Mouse (Mus musculus): ENCODE measurements around the gene Cd47. TPM values are rescaled to one million over a fixed set of nuclear protein-coding genes. Genes with fewer than 3 reads are reported as not detected.

Gene Cd47
- total RNA-seq, 2 experiments from 2014 or later, result 79.4 to 84.7 TPM

DNA sequence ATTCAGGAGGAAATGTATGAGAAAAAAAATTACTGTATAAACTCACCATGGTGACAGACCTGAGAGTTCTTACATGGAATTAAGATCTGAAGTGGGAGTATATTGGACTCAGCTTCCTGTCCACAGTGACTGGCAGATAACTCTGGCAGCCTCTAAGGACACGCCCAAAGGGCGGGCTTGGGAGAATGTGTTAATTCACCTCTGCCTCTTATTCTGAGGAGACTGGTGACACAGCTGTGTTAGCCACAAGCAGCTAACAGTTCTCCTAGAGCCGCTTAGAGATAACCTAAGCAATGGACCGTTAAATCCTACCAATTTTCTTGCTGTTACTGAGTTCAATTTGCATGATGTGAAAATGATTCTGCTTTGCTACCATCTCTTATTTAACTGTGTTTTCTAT lies 107.0 kb downstream of the Cd47 start:
- peak; percentile 70 to 80 for DNase-seq

DNA sequence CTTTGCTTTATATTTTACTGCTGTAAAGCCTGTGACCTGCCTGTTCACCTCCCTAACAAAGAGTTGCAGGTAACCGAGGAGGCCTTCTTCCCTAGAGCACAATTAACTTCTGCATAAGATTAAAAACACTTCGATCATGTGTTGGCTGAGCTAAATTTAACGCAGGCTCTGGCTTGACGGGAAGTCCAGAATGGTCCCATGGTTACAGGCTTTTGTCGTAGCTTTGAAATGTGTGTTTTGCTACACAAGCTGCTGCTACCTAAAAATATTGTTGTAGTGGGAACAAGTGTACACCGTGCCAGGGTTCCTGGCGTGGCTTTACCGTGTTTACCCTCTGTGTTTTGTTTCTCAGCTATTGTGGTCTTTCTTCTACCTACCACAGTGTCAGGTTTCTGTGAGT lies 109.2 kb downstream of the Cd47 start:
- DNase-seq, result peak; percentile 57 to 62

DNA sequence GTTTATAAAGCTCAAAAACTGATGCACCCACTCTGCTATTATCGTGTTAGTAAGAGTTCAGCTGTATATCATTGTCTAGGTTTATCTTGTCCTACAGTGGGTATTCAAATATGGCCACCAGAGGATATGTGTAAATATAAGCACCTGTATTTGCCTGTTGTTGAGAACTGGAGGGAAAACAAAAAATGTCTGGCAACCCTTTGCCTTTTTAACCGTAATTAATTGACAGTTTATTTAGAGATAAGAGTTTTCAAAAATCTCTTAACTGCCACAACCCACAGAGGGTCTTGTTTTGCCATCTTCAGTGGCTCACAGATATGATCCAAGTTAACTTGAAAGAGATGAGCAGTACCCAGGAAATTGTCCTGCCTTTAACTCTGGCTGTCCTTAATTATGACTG lies 113.8 kb downstream of the Cd47 start:
- DNase-seq, result no peak

DNA sequence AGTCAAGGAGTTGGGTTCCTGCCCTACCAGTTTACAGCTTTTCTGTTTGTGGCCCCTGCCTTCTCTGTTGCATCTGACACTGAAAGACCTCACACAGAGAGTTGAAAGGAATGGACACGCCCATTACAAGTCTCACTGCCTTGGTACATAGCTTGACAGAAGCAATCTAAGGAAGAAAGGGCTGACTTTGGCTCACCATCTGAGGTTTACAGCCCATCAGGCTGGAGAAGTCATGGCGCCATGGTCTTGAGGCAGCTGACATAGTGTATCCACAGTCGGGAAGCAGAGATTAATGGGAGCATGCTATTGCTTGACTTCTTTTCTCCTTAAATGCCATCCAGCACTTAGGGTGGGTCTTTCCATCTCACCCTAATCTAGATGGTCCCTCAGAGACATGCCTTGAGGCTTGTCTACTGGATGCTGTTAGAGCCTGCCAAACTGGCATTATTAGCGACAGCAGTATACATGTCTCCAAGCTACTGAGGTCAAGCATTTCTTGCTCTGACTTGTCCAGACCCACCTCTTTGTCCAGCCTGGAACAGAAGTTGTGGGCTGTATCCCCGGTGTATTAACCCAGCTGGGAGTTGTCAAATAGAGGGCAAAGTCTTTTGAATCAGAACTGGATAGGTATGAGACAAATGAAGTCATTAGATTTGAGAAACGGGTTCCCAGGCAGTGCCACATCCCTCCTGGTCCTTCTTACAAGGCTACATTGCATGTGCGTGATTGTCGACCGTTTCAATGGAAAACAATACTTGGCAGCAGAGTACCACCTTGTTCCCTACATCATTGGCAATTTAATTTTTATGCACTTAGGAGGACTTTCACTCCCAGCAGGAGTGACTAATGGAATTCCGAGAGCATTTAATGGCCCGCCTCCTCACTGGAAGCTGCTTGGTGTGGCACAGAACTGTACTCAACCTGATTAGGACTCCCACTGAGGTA lies 115.5 kb downstream of the Cd47 start:
- no peak for DNase-seq

DNA sequence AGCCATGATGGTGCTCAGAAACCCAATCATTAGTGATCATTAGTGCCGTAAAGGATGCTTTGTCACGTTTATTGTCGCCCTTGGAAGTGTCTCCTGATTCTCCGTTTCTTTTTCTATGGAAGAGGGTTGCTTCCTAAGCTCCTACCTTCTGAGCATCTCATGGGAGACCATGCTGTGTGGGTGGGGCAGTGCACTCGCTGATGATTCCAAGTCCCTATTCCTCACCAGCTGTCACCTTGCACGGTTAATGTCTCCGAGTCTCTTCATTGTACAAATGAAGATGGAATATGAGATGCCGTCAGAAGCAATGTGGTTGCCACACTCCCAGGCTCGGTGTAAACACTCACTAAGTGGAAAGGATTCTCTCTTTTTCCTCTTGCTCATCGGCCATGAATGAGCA lies 119.9 kb downstream of the Cd47 start:
- DNase-seq, result no peak

DNA sequence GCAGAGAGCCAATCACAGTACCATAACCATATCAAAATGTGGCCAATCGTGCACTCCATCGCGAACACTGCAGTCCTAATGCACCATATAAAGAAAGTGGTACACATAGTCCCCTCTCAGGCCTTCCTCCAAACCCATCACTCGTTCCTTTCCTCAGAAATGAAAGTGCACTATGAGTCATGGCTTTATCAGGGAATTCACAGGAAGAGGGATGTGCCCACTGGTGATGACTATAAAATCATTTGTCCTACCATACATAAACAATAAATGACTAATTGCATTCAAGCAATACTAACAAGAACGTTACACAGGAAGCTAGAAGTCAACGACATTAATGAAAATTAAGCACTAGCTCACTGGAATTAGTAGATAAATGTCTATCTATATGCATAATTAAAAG lies 121.3 kb downstream of the Cd47 start:
- DNase-seq, result no peak

DNA sequence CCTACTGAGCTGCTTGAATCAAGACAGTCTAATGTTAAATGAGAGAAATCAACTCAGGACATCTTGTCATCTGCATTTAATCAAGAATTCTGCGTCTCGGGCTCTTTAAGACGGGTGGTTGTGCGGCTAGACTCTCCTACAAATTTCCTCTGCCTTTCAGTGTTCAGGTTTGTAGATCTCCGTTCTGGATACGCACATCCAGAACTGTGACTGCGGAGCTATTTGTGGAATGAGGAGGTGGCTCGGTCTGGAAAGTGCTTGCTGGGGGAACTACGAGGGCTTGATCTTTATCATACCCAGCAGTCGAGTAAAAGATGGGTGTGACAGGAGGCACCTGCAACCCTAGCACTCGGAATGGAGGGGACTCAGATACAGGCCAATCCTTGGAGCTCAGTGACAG lies 121.8 kb downstream of the Cd47 start:
- DNase-seq, result no peak

DNA sequence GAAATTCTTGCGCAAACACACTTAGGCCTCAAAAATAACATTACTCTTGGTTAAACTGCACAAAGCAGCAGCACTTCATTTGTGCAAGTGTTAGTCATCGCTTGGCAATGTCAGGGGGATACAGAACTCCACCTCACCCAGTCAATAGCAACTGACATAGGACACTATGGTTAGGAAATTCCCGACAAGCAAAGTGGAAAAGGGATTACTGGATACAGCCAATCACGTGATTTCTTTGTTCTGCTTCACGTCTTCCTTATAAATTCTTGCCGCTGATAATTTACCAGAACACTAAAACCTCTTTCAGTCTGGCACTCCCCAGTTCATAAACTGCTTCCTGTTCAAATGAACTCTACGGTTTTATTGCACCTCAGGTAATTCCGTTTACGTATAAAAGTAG lies 123.4 kb downstream of the Cd47 start:
- peak in 1 of 2 experiments; percentile 51 for DNase-seq

DNA sequence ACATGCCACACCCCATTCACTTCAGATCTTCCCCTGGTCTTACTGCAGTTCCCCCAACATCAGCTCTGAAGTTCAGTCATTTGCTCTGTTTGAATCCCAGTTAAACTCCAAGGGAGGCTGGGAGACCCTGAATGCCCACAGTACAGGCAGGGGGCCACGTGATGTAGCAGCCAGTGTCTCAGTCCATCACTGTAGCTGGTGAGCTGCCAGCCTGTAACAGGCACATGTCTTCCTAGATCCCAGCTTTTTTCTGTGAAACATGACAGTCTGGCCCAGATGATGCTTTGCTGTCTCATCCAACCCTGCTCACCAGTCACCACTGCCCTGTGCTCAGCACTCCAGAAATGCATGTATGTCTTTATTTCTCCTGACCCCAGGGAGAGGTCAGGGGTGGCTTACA lies 124.6 kb downstream of the Cd47 start:
- DNase-seq, result no peak

DNA sequence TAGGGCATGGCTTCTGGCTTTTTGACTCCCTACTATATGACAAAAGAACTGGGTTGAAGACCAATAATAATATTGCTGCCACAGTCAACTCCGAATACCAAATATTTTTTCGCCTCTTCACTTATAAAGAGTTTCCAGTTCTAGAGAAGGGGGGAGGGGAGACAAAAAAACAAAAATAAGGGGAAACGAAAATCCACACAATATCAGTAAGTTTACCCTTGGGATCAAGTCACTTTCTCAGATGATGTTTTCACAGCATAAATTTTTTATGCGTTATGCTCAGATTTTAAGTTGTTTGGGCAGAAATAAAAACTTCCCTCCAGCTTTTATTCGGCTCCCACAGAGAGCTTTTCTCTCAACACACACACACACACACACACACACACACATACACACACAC lies 132.9 kb downstream of the Cd47 start:
- DNase-seq, result no peak

DNA sequence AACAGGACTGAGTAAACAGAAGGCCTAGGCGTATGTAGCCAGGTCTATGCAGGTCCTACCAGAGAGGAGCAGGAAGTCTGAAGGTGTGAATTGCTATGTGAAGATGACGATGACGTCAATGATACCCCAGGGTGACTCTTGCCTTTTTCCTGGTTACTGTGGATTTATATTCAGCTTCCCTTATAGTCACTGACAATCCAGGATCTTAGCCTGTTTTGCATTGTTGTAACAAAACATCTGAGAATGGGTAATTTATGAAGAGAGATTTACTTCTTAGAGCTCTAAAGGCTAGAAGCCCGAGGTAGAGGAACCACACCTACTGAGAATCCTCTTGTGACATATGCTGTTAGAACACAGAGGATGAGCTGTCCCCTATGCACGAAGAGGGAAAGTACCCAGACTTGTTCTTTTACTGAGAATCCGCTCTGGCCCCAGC lies 135.7 kb downstream of the Cd47 start:
- no peak for DNase-seq

DNA sequence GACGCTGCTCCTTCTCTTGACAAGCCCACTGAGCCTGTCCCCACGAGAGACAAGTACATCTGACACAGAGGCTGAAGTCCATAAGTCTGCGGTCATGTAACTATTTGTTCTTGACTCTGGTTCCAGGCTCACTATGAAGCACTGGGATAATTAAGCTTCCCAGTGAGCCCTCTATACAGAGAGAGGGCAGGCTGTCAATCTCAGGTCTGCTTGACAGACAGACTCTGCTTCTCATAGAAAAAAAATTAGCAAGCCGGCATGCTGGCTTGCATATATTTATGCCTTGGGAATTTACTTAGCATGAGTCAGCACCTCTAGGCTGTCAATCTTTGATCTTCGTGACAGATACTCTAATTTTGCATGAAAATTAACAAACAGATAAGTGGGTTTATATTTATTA lies 136.5 kb downstream of the Cd47 start:
- DNase-seq, result no peak

DNA sequence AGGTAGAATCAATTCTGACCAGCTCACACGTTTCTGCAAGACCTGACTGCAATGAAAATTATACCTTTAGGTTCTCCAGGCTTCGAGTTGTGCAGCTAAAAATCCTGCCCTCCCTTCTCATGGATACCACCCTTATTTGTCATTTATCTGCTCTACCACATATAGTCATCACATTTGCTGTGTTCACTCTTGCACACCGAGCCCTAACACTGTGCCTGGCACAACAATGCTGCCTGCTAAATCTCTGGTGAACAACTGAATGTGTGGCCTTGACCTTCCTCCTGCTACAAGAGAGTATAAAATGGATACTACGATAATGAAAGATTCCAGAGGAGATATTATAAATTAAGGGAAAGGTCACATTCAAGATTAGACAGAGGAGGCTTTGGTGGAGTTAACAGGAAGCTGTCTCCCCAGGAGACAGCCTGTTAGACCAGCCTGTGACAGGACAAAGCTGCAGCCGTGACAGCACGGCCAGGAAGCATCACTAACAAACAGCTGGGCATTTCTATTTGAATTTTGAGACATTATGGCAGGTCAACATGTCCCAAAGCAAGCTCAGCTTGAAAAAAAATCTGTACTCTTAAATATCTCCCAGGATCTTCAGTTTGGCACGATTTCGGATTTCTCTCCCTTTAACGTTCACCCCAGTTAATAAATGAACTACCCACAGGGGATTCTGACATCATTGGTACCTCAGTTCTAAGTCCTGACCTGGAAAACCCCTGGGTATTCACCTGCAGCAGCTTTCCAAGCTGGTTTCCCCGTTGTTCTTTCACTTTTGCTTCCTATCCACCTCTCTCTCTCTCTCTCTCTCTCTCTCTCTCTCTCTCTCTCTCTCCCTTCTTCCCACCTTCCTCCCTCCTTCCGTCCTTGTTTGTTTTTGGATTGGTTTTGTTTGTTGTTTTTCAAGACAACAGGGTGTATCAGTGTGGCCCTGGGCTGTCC lies 137.2 kb downstream of the Cd47 start:
- no peak for DNase-seq

DNA sequence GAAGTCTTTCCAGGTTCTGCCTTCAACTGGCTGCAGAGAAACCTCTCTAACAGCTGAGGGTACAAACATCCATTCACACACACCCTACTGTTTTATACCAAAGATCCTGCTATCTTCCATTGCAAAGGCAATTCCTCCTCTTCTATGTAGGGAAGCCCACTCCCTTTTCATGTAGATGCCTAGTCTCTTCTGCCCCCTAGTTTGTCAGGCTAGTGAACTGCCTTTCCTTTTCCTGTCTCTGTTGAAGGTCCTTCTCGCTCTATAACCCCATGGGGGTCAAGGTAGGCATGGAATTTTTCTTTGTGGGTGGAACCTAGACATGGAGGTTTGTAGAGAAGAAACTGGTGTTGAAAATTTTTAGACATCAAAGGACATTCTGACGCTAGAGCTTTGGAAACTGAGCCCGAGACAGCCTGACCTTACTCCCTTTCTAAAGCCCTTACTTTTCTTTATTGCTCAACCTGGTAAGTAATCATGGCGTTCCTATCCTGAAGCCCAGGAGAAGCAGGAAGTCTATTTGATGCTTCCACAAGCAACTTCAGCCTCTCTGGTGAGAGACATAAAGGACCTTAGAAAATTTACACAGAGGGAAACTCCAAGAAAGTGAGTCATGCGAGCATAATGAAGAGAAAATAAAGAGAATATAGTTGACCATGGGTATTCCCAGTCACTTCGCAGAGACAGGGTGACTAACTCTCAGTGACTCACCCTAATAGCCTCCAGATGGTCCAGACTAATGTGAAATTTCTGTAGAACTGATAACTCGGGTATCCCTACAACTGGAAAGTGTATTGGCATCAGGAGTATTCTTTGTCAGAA lies 138.4 kb downstream of the Cd47 start:
- DNase-seq, result no peak

DNA sequence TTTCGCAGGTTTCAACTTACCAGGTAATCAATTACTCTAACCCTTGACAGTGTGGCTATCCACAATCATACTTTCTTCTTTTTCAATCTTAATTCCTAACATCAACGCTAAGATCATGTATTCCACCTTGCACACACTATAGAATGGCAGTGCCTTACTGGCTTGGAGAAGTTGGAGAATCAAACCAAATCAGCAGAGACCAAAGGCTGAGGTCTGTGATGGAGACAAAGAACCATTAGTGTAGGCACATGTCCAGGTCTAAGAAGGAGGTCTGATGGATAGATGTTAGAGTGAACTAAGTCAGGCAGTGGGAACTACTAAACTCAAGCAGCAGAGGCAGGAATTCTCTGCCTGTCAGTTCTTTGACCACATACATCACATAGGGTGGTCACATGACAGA lies 139.0 kb downstream of the Cd47 start:
- DNase-seq, result no peak

DNA sequence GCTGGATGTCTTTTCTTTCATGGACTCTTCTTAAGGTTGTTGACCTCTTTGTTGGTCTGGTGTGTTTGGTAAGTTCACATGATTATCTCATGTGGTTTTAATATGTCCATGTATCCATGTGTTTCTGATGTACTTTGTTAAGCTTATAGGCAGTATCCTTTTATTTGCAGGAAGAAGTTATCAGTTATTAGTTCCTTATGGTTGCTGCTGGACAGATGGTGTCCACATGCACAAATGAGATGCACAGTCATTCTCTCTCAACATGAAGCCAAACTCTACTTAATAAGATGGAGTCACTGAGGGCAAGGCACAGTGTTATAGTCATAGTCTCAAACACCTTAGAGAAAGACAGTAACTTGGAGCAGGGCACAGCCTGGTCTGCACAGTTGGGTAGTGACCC lies 140.1 kb downstream of the Cd47 start:
- no peak for DNase-seq

DNA sequence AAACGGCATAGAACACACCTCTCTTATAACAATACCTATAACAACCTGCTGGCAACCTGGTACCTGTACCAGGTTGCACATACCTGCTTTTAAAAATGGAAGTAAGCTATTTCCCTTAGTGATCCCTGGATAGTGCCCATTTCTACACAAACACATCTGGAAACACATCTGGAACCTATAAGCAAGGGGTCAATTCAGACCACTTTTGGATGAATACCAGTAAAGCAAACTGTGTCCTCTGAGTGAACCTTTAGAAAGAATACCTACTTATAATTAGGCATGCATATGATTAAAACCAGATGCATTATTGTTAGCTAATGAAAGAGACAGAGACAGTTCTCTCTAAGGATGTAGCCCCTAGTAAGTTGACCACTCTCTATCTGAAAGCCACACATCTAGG lies 140.7 kb downstream of the Cd47 start:
- DNase-seq, result no peak

DNA sequence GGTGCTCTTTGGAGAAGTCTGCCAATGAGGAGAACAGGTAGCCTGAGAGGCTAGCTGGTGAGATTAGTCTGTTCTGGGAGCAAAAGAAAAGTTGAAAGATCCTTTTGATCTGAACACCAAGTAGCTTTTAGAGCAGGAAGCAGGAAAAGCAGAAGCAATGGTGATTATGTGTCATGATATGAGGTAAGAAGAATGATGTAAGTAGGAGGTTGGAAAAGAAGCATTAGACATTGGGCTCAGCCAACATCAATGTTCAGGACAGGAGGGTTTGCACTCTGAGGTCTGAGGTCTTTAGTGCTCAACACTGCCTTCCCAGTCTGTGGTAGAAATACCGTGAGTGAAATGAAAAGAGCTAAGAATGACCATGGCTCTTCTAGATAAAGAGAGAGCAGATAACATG lies 143.4 kb downstream of the Cd47 start:
- no peak for DNase-seq

DNA sequence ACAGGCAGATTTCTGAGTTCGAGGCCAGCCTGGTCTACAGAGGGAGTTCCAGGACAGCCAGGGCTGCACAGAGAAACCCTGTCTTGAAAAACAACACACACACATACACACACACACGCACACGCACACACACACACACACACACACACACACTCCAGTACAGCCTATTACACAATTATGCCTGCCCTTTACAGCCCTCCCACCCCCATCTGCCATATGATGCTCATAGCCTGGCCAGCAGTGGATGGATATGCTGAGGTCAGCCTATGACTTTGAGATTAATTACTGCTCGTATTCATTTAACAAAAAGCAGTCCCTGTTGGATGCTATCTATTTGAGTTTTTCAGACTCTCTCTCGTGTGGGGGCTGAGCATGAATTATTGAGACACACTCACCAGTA lies 144.8 kb downstream of the Cd47 start:
- no peak for DNase-seq

DNA sequence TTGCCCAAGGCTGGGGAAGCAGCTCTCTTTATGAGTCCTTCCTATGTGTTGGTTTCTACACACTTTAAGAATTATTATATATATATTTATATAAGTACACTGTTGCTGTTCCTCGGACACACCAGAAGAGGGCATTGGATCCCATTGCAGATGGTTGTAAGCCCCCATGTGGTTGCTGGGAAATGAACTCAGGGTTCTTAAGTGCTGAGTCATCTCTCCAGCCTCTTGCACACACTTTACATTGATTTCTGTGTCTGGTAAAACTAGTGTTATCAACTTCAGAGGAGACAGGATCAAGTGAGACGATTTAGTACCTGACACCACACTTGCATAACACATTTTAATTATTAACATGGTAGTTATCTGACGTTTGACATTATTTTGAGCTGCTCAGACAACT lies 146.7 kb downstream of the Cd47 start:
- DNase-seq, result no peak

DNA sequence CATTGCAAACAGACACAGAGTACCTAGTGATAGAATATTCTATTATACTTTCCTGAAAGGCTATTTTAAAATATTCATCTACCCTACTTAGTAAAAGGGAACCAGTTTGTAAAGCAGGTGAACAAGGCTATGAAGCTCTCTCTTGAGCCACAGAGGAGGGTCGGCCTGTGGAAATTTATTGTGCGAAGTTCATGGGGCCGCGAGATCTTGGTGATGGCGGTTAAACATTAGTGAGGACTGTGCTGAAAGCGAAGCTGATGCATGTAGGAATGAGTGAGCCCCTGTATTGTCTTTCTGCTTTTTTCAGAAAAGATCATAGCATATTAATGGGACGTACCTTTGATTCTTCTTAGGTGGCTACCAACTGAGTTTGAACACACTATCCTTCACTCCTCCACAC lies 147.3 kb downstream of the Cd47 start:
- no peak for DNase-seq

DNA sequence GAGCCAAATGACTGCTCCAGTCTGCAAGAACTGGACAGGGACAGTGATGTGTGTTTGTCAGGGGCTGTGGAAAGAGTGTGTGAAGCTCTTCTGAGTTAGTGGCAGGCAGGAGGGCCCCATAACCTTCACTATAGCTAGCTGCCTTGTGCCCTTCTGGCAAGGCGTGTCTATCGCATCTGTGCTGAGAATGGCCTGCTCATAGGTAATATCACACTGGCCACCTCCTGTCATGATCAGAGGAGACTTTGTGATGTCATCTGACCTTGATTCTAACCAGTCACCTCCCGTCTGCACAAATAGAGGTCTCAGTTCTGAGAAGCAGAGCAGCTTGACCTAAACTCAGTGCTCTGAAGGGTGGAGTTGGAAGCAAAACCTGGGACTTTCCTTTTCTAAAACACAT lies 148.0 kb downstream of the Cd47 start:
- DNase-seq, result no peak
